Mouse (Mus musculus): ENCODE data around the gene Npcd.

The Npcd gene

GRCm38 (mm10) chr15:79834130-79834880, at the start of gene Npcd, which contains the start of gene Cbx6:
Gene Npcd, minus strand, starts transcription at chr15:79834237.
Gene Cbx6, minus strand, starts transcription at chr15:79834688.
- DNase-seq (ENCODE audit: low spot score), result peak; percentile 94

GRCm38 (mm10) chr15:79883352-79883822, 49.4 kb upstream of the Npcd start:
- DNase-seq (ENCODE audit: low spot score), result peak; percentile 88

- DNase-seq (ENCODE audit: low spot score), result no peak
These were observed 48.7 kb upstream of the Npcd start for GRCm38 (mm10) chr15:79882623-79883267.

GRCm38 (mm10) chr15:79880477-79880876, 46.4 kb upstream of the Npcd start:
- no peak for DNase-seq (ENCODE audit: low spot score)

- DNase-seq (ENCODE audit: low spot score), result no peak
These were observed 45.3 kb upstream of the Npcd start for GRCm38 (mm10) chr15:79879319-79879718.

- no peak for DNase-seq (ENCODE audit: low spot score)
These were observed 44.7 kb upstream of the Npcd start for GRCm38 (mm10) chr15:79878725-79879136.

GRCm38 (mm10) chr15:79875261-79875995, 41.4 kb upstream of the Npcd start:
- DNase-seq (ENCODE audit: low spot score), result no peak

- no peak for DNase-seq (ENCODE audit: low spot score)
These were observed 40.0 kb upstream of the Npcd start for GRCm38 (mm10) chr15:79873995-79874394.

GRCm38 (mm10) chr15:79873545-79873944, 39.5 kb upstream of the Npcd start:
- DNase-seq (ENCODE audit: low spot score), result no peak

GRCm38 (mm10) chr15:79867260-79868002, 33.4 kb upstream of the Npcd start:
- no peak for DNase-seq (ENCODE audit: low spot score)

- no peak for DNase-seq (ENCODE audit: low spot score)
These were observed 25.8 kb upstream of the Npcd start for GRCm38 (mm10) chr15:79859821-79860220.

GRCm38 (mm10) chr15:79858979-79859378, 24.9 kb upstream of the Npcd start:
- no peak for DNase-seq (ENCODE audit: low spot score)

GRCm38 (mm10) chr15:79850143-79850542, 16.1 kb upstream of the Npcd start:
- no peak for DNase-seq (ENCODE audit: low spot score)

GRCm38 (mm10) chr15:79847100-79847499, 13.1 kb upstream of the Npcd start:
- DNase-seq (ENCODE audit: low spot score), result no peak

- DNase-seq (ENCODE audit: low spot score), result no peak
These were observed 11.9 kb upstream of the Npcd start for GRCm38 (mm10) chr15:79845986-79846385.

- no peak for DNase-seq (ENCODE audit: low spot score)
These were observed 8.9 kb upstream of the Npcd start for GRCm38 (mm10) chr15:79842985-79843384.

- no peak for DNase-seq (ENCODE audit: low spot score)
These were observed 6.2 kb upstream of the Npcd start for GRCm38 (mm10) chr15:79840281-79840680.

- no peak for DNase-seq (ENCODE audit: low spot score)
These were observed 834 bp upstream of the Npcd start for GRCm38 (mm10) chr15:79834881-79835260.

GRCm38 (mm10) chr15:79833251-79834050, 586 bp downstream of the Npcd start:
- DNase-seq (ENCODE audit: low spot score), result no peak

GRCm38 (mm10) chr15:79832064-79832900, 1.8 kb downstream of the Npcd start:
- DNase-seq (ENCODE audit: low spot score), result peak; percentile 90
